Mouse (Mus musculus) midbrain, embryonic 15.5 days (tissue): ENCODE results near the gene Lrguk. TPM values are rescaled to one million over a fixed set of nuclear protein-coding genes. Genes with fewer than 3 reads are reported as not detected.
A peak's percentile ranks its signal among the peaks of the same experiment; 100 is the strongest.

Source experiments
- ATAC-seq: fragments of 200-750 bp; cut with Nextera tagmentation; replicated peaks from 2 replicates; pipeline ENCODE4 v1.8.0; 2017; ENCODE audit warnings: moderate TSS enrichment
- H3K27ac ChIP-seq: fragments of 300-500 bp; sonication (generic); 2 replicates; pipeline ENCODE4 v1.5.1; 2015; ENCODE audit warnings: mild to moderate bottlenecking, inconsistent platforms
- H3K27me3 ChIP-seq: fragments of 300-500 bp; sonication (generic); replicated peaks from 2 replicates; pipeline ENCODE4 v1.6.1; 2015; ENCODE audit warnings: inconsistent platforms
- H3K36me3 ChIP-seq: fragments of 300-500 bp; sonication (generic); replicated peaks from 2 replicates; pipeline ENCODE4 v1.6.1; 2015; ENCODE audit warnings: inconsistent platforms
- H3K4me1 ChIP-seq: fragments of 300-500 bp; sonication (generic); 2 replicates; pipeline ENCODE4 v1.6.1; 2015; ENCODE audit warnings: inconsistent platforms
- H3K4me2 ChIP-seq: fragments of 300-500 bp; sonication (generic); 2 replicates; pipeline ENCODE4 v1.6.1; 2015; ENCODE audit warnings: inconsistent platforms, mild to moderate bottlenecking, moderate library complexity
- H3K4me3 ChIP-seq: fragments of 300-500 bp; sonication (generic); 2 replicates; pipeline ENCODE4 v1.5.1; 2015; ENCODE audit warnings: mild to moderate bottlenecking, inconsistent platforms
- H3K9ac ChIP-seq: fragments of 300-500 bp; sonication (generic); 2 replicates; pipeline ENCODE4 v1.6.1; 2015; ENCODE audit warnings: mild to moderate bottlenecking, inconsistent platforms
- H3K9me3 ChIP-seq: fragments of 300-500 bp; sonication (generic); 2 replicates; pipeline ENCODE4 v1.6.1; 2016; ENCODE audit warnings: inconsistent platforms
- whole genome bisulfite sequencing: fragments of 180-500 bp; shearing (Covaris S2); methylation state at CpG from one replicate; pipeline ENCODE4 v1.1.7; 2015; ENCODE audit warnings: mixed read lengths; 5-methylcytosine and 5-hydroxymethylcytosine counted together
- polyA plus RNA-seq: library from polyadenylated mRNA; unstranded; fragments of >200 nt; fragmentation: Nextera tagmentation; extraction: Ambion mirVana; gene quantifications from 2 replicates; pipeline ENCODE4 v1.2.1, GENCODE M21; 2015

Lrguk gene
- polyA plus RNA-seq, result 0.54 and 0.96 TPM in 2 replicates

- no peaks in the 10 kb centered on the region for H3K36me3 ChIP-seq
- peak within 1 kb of the TSS; percentile 64 for H3K4me3 ChIP-seq
- H3K9me3 ChIP-seq, result no peaks in the 10 kb centered on the region
- ATAC-seq, result peak; percentile 97
- H3K9ac ChIP-seq, result peak within 1 kb of the TSS; percentile 50
- peak within 1 kb of the TSS; percentile 79 for H3K27ac ChIP-seq
- no peaks in the 10 kb centered on the region; the same call in 1 of the 2 replicates for H3K27me3 ChIP-seq
- H3K4me1 ChIP-seq, result peaks cover 16% of the 10 kb centered on the region
- WGBS, result 2% methylated on average over 32 of the region's 32 CpGs
- H3K4me2 ChIP-seq, result peak within 1 kb of the TSS; percentile 88
Measured at GRCm38 (mm10) chr6:34028933-34029745, at the start of gene Lrguk. Lrguk (plus strand) TSS chr6:34029448.

- H3K9me3 ChIP-seq, result no peaks in the 10 kb centered on the region
- no peak overlapping the region for H3K27ac ChIP-seq
- no peaks in the 10 kb centered on the region for H3K27me3 ChIP-seq
- no peak overlapping the region for H3K4me2 ChIP-seq
- H3K9ac ChIP-seq, result no peak overlapping the region
- no peak overlapping the region for H3K4me3 ChIP-seq
- H3K36me3 ChIP-seq, result no peaks in the 10 kb centered on the region
- 79% methylated on average over 9 of the region's 9 CpGs for WGBS
- no peaks in the 10 kb centered on the region for H3K4me1 ChIP-seq
- ATAC-seq, result no peak
Measured at GRCm38 (mm10) chr6:33982709-33983108, 46.5 kb upstream of the Lrguk start.

GRCm38 (mm10) chr6:33987132-33987531 lies 42.1 kb upstream of the Lrguk start:
- Histone ChIP-seq H3K9me3 (no peaks in the 10 kb centered on the region), H3K4me2 (no peak overlapping the region), H3K4me3 (no peak overlapping the region), H3K27me3 (no peaks in the 10 kb centered on the region), H3K9ac (no peak overlapping the region), H3K36me3 (no peaks in the 10 kb centered on the region), H3K4me1 (peaks cover 4% of the 10 kb centered on the region), H3K27ac (no peak overlapping the region)
- 70% methylated on average over 5 of the region's 5 CpGs for WGBS
- ATAC-seq, result no peak

- WGBS, result 20% methylated on average over 24 of the region's 24 CpGs
- H3K9ac ChIP-seq, result no peak overlapping the region
- no peaks in the 10 kb centered on the region for H3K36me3 ChIP-seq
- peak overlapping the region; percentile 13 for H3K4me3 ChIP-seq
- peaks cover 15% of the 10 kb centered on the region for H3K4me1 ChIP-seq
- H3K27me3 ChIP-seq, result no peaks in the 10 kb centered on the region
- ATAC-seq, result peak; percentile 89
- H3K4me2 ChIP-seq, result peak overlapping the region; percentile 43
- H3K27ac ChIP-seq, result peak overlapping the region; percentile 62
- H3K9me3 ChIP-seq, result no peaks in the 10 kb centered on the region
Measured at GRCm38 (mm10) chr6:33992213-33993034, 36.8 kb upstream of the Lrguk start.

GRCm38 (mm10) chr6:33993842-33994241 lies 35.4 kb upstream of the Lrguk start:
- H3K27me3 ChIP-seq, result no peaks in the 10 kb centered on the region
- no peaks in the 10 kb centered on the region for H3K36me3 ChIP-seq
- WGBS, result 59% methylated on average over 6 of the region's 6 CpGs
- H3K9me3 ChIP-seq, result no peaks in the 10 kb centered on the region
- H3K4me1 ChIP-seq, result peaks cover 15% of the 10 kb centered on the region
- ATAC-seq, result 0 out of 2 replicates have a peak, but pooled peaks have one; percentile 12
- H3K4me3 ChIP-seq, result no peak overlapping the region
- H3K4me2 ChIP-seq, result no peak overlapping the region
- H3K9ac ChIP-seq, result no peak overlapping the region
- H3K27ac ChIP-seq, result no peak overlapping the region

DNA sequence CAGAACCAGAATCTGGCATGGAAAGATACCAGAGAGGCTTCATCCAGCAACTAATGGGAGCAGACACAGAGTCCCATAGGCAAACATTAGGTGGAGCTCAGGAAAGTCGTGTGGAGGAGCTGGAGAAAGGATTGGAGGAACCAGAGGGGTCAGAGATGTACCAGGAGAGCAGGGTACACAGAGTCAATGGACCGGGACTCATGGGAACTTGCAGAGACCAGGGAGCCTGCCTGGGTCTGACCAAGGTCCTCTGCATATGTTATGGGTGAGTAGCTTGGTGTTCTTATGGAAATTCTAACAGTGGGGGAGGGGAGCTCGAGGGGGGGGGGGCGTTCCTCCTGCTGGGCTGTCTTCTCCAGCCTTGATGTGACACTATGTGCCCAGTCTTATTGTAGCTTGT lies 30.7 kb upstream of the Lrguk start:
- no peak overlapping the region for H3K4me2 ChIP-seq
- no peak overlapping the region for H3K27ac ChIP-seq
- no peaks in the 10 kb centered on the region for H3K9me3 ChIP-seq
- H3K4me3 ChIP-seq, result no peak overlapping the region
- 0 out of 2 replicates have a peak, but pooled peaks have one; percentile 15 for ATAC-seq
- H3K4me1 ChIP-seq, result peaks cover 9% of the 10 kb centered on the region; the same call in 1 of the 2 replicates
- no peaks in the 10 kb centered on the region for H3K27me3 ChIP-seq
- H3K36me3 ChIP-seq, result no peaks in the 10 kb centered on the region
- WGBS, result 46% methylated on average over 4 of the region's 4 CpGs
- no peak overlapping the region for H3K9ac ChIP-seq

DNA sequence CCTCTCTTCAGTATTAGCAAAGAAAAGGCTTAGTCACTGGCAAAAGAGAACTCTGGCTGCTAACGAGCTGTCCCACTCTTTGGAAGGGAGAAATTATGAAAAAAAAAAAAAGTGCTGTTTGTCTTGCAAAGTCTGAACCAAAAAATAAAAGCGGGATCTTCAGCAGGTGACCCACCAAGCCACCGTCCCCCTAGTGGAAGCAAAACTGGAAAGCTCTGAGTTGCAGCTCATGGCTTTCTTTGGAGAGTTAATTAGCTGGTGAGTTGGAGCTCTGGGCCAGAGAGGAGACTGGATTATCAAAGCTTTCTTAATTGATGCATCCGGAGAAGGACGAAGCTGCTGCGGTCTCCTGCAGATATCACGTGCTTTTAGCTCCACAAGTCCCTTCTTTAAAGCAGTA lies 29.7 kb upstream of the Lrguk start:
- Histone ChIP-seq H3K9me3 (no peaks in the 10 kb centered on the region), H3K27ac (no peak overlapping the region), H3K4me3 (no peak overlapping the region), H3K27me3 (no peaks in the 10 kb centered on the region), H3K4me2 (no peak overlapping the region), H3K4me1 (0 out of 2 replicates have a peak, but pooled peaks cover 6% of the 10 kb centered on the region), H3K36me3 (no peaks in the 10 kb centered on the region), H3K9ac (no peak overlapping the region)
- ATAC-seq, result no peak
- 18% methylated on average over 7 of the region's 7 CpGs for WGBS

- 88% methylated on average over 7 of the region's 7 CpGs for WGBS
- no peaks in the 10 kb centered on the region for H3K9me3 ChIP-seq
- H3K4me3 ChIP-seq, result no peak overlapping the region
- H3K27ac ChIP-seq, result no peak overlapping the region
- ATAC-seq, result no peak
- H3K36me3 ChIP-seq, result no peaks in the 10 kb centered on the region
- no peak overlapping the region for H3K9ac ChIP-seq
- H3K4me1 ChIP-seq, result 0 out of 2 replicates have a peak, but pooled peaks cover 6% of the 10 kb centered on the region
- H3K4me2 ChIP-seq, result no peak overlapping the region
- no peaks in the 10 kb centered on the region for H3K27me3 ChIP-seq
Measured at GRCm38 (mm10) chr6:34000644-34001043, 28.6 kb upstream of the Lrguk start.

GRCm38 (mm10) chr6:34003033-34003432 lies 26.2 kb upstream of the Lrguk start:
- Histone ChIP-seq H3K4me2 (no peak overlapping the region), H3K36me3 (no peaks in the 10 kb centered on the region), H3K4me3 (no peak overlapping the region), H3K9ac (no peak overlapping the region), H3K9me3 (no peaks in the 10 kb centered on the region), H3K27me3 (no peaks in the 10 kb centered on the region), H3K27ac (no peak overlapping the region), H3K4me1 (0 out of 2 replicates have a peak, but pooled peaks cover 6% of the 10 kb centered on the region)
- ATAC-seq, result no peak
- WGBS, result 22% methylated on average over 1 of the region's 1 CpGs

- Histone ChIP-seq H3K27ac (0 out of 2 replicates have a peak overlapping the region, but pooled peaks have one; percentile 21), H3K27me3 (no peaks in the 10 kb centered on the region), H3K9ac (no peak overlapping the region), H3K4me2 (no peak overlapping the region), H3K4me3 (no peak overlapping the region), H3K36me3 (no peaks in the 10 kb centered on the region), H3K9me3 (no peaks in the 10 kb centered on the region), H3K4me1 (no peaks in the 10 kb centered on the region)
- 65% methylated on average over 6 of the region's 6 CpGs for WGBS
- no peak for ATAC-seq
Measured at GRCm38 (mm10) chr6:34013469-34013868, 15.8 kb upstream of the Lrguk start.

DNA sequence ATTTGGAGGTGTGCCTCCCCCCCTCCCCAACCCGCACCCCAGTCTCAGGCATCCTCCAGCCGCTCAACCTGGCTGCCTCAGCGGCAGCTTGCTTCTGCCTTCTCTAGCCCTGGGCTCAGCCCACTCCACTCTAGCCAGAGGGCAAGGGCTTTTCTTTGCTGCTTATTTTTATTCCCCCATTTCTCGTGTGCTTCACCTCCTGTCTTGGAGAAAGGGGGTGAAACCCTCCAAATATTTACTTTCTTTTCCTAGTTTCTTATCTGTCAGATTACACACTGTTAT lies 439 bp downstream of the Lrguk start:
- whole genome bisulfite sequencing, result 0% methylated on average over 4 of the region's 4 CpGs
- Histone ChIP-seq H3K9ac (peak overlapping the region; percentile 50), H3K27ac (0 out of 2 replicates have a peak overlapping the region, but pooled peaks have one; percentile 31)

GRCm38 (mm10) chr6:34034096-34034495 lies 4.8 kb downstream of the Lrguk start:
- Histone ChIP-seq H3K4me1 (peaks cover 17% of the 10 kb centered on the region), H3K4me3 (no peak overlapping the region), H3K9me3 (no peaks in the 10 kb centered on the region), H3K4me2 (no peak overlapping the region), H3K27ac (no peak overlapping the region), H3K9ac (no peak overlapping the region), H3K36me3 (no peaks in the 10 kb centered on the region), H3K27me3 (no peaks in the 10 kb centered on the region)
- WGBS, result 56% methylated on average over 3 of the region's 3 CpGs
- no peak for ATAC-seq

More for the DNA sequence above, 439 bp downstream of the Lrguk start:
- ATAC-seq, result peak; percentile 82
- Histone ChIP-seq H3K9me3 (no peaks in the 10 kb centered on the region), H3K4me2 (peak overlapping the region; percentile 88), H3K4me3 (peak overlapping the region; percentile 64), H3K4me1 (peaks cover 22% of the 10 kb centered on the region), H3K27me3 (no peaks in the 10 kb centered on the region; the same call in 1 of the 2 replicates), H3K36me3 (no peaks in the 10 kb centered on the region)
